Mouse (Mus musculus) bone marrow, adult 2 months (tissue): Measurements from ENCODE around the gene Gm12185.

Experiments used
- CTCF ChIP-seq: fragments of 200-500 bp; IDR thresholded peaks from 2 replicates; pipeline ENCODE4 v1.5.1; 2011; ENCODE audit warnings: low read length, control low read depth; ENCODE audit not compliant: control insufficient read depth, insufficient read depth
- POLR2A ChIP-seq: fragments of 200-500 bp; IDR thresholded peaks from 2 replicates; pipeline ENCODE4 v1.6.1; 2011; ENCODE audit warnings: low read depth, mild to moderate bottlenecking, control low read depth, low read length, borderline replicate concordance; ENCODE audit not compliant: control insufficient read depth

- TF ChIP-seq POLR2A (no peak), CTCF (no peak)
These were observed 93.1 kb downstream of the Gm12185 start for GRCm38 (mm10) chr11:48898812-48899431.
